Mouse (Mus musculus) gastrocnemius, postnatal 25 days (tissue): ENCODE results near the gene Kirrel3. TPM values are rescaled to one million over a fixed set of nuclear protein-coding genes. Genes with fewer than 3 reads are reported as not detected.

Experiments
- DNase-seq: peaks from one replicate; pipeline ENCODE4 v3.0.0; 2022
- total RNA-seq, 2 experiments: library from RNA; stranded (reverse); gene quantifications; 1 replicate in 1 of 2; 2 replicates in 1 of 2; pipeline ENCODE4 v1.2.3; 2021

Kirrel3 gene
- total RNA-seq, 2 experiments from 2014 or later = 0.59 to 1.1 TPM

DNA sequence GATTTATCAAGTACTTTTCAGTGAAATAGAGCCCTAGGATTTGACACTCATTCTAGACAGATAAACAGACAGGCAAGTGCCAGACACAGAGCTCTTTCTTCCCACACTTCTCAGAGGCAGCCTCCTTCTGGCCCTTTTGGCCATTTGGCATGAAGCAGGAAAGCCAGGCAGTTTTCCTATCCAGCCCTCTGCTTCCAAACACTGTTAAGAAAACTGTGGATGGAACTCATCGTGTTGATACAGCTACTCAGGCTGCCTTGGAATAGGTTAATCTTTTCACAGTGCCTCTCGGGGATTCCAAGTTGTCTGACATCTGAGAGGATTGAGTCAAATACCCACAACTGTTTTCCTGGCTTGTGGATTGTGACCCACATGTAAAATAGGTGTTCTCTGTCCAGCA, 401.5 kb downstream of the Kirrel3 start:
- no peak for DNase-seq

DNA sequence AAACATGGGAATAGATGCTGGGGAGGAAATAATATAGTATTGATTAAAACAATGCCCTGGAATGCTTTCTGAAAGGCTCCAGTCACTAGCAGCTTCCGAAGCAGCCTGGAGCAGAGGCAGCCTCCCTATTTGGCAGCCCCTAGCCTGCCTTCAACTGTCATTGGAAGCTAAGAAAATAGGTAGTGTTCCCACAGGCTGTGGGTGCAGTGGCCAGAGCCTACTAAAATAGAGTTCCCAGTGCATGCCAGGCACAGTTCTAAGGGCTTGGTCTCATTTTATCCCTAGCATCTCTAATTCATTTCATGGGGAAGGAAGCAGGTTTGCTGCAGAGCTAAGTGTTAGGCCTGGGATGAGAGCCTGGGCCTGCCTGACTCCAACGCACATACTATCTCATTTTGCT, 402.6 kb downstream of the Kirrel3 start:
- DNase-seq = no peak

DNA sequence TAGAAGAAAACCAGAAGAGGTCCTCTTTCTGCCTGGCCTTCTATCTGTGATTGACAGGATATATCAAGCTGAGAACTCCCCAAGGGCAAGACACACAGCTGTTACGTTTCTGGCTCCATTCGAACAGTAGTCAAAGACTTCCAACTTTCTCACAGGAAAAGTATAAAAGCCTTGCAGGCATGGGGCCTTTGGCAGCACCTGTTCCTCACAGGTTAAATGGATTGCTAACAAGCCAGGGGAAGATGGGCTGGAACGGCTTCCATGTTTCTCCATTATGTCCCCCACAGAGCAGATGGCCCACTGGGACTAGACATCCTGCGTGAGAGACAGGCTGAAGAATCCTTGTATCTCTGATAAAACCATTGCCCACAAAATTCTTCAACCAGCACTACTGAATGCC, 415.5 kb downstream of the Kirrel3 start:
- DNase-seq = no peak

DNA sequence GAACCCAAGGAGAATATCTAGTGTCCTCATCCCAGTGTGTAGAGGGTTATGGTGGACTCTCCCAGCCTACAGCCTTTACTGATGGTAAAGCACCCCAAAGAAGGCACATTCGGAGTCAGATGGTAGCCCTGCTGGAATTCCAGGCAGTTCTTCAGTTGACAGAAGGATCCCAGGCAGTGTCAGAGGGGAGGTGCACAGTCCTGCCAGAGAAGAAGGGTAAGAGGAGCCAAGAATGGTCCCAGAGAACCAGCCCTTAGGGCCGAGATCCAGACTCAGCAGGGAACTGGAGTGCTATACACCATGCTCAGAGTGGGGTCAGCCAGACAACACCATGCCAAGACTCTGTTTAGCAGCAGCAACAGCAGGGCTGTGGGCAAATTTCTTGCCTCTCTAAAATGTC, 416.2 kb downstream of the Kirrel3 start:
- DNase-seq = no peak

DNA sequence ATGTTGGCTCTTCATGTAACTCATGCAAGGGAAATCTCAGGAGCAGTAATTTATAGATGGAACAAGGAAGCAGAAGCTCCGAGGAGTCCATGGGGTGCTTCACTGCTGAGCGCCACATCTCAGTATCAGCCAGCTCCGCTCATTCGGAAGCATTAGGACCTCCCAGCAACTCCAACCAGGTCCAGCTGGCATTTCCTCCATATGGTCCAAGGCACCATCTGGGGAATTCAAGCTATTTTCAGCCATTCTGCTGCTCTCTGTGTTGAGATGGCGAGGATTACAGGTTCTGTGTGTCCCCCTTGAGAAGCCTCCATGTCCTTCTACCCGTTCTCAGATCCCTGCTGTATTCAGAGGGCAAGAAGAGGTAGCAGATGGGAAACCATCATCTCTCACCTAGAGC, 419.5 kb downstream of the Kirrel3 start:
- DNase-seq = no peak

DNA sequence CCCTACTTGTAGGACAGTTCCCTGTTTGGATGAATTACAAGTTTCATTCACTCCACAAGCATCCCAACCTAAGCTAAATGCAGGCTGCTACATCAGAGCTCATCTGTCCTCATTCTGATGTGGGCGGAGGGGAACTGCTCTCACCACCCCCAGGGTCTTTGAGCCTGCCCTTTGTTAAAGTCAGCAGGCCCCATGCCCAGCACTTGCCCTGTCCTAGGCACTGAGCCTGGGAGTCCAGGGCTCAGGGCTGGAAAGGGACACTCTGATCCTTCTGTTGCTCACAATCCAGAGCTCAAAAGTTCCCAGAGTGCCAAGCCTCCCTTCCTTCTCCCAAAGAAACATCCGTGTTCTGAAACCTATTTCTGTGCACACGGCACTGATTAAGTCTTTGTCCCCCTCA, 422.3 kb downstream of the Kirrel3 start:
- no peak for DNase-seq

DNA sequence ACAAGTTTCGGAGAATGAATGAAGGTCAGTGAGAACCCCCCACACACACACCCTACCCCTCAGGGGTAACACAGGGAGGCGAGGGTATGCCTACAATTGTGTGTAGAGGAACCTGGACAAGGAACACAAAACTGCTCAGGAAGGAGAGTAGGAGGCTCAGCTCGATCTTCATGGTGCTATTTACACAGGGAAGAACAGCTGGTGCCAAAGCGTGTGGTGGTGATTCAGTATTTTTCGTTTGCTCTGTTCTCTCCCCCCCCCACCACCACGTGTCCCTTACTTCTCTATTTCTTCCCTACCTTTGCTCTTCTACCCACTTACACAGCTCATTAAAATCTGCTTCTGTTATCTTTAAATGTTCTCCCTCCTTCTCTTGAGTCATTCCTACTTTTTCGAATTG, 426.1 kb downstream of the Kirrel3 start:
- no peak for DNase-seq

DNA sequence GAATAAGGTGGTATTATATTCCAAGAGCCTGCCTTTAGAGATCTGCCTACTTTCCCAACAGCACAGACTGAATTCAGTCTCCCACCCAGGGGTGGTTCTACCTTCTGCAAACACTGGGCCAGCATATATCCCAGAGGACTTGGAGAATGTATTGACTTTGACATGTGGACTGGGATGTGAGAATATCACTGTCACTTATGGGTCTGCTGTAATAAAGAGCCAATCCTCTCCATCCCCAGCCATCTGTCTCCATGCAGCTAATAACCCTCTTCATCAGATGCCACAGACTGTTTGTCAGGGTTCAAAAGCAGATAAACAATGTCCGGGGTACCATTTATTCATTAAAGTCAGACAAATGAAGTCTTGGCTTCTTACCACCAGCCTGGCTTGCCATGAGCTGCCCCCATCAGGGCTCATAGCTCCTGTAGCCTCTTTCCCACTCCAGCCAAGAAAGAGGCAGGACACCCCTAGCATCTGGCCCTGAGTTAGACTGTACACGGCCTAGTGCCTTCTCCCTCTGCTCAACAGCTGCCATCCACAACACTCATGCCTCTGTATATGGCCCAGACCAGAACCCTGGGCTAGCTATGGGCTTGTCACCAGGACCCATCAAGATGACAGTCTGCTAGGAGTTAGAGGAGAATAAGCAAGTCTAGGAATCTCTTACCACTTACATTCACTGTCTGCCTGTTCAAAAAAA, 426.7 kb downstream of the Kirrel3 start:
- DNase-seq = no peak

DNA sequence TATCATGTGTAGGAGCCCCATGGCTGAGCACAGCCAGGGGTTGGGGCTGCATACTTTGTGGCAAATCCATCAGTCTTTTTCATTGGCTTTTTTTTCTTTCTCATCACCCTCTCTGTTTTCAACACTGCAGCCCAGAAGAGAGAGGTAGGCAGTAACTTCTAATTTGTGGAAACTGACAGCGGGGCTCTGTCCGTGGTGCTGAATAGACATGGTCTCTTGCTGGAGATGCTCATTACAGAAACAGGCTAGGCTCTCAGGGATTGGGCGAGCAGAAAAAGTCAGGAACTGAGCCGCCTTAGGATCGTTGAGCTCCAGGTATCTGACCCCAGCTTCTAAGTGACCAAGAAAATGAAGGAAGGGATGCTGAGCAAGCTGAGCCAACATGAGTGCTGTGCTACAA, 427.3 kb downstream of the Kirrel3 start:
- DNase-seq = no peak

DNA sequence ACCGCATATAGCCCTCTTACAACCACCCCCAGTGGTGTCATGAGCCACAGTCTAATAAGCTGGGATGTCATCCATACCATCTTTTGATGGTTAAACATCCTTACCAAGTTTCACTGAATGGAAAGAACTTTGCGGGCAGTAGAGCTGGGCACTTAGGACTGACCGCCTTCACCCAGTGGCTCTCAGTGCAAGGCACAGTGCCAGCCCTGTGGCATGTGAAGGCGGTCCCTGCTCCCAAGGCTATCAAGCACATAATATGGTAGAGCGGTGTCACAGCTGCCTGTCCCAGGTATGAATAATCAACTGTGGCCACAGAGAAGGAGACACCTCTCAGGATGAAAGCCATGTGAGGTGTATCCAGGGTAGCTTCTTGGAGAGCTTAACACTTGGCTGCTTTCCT, 433.3 kb downstream of the Kirrel3 start:
- DNase-seq = no peak

DNA sequence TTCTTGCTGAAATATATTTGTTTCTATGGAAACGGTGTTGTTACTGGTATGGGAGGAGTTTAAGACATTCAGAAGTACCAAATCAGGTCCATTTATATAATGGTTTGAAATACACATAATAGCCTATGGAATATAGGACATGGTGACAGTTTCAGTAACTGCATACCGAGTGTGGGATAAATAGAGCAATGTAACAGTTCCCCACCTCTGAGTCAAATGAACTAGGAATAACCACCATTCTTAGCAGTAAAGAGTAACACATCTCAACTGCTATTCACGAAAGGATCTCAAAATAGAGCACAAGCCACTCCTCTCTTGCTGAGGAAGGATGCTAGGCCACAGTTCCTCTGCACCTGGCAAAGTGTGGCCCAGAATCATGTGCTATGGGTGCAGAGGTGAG, 434.4 kb downstream of the Kirrel3 start:
- no peak for DNase-seq

DNA sequence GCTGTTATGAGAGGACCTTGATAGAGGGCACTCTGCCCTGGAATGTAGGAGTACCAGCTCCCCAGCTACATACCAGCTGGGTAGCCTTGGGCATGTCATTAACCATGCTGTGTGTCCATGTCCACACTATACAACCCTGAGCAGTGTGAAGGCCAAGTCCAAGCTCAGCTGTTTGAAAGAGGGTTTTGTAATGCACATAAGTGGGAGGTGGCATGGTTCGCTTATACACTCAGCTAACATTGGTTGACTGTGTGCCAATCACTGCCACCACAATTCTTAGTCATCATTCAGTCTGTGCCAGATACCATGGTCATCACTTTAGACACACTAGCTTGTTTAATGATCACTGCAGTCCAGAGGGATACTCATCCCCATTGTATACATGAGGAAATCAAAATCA, 436.2 kb downstream of the Kirrel3 start:
- DNase-seq = no peak

DNA sequence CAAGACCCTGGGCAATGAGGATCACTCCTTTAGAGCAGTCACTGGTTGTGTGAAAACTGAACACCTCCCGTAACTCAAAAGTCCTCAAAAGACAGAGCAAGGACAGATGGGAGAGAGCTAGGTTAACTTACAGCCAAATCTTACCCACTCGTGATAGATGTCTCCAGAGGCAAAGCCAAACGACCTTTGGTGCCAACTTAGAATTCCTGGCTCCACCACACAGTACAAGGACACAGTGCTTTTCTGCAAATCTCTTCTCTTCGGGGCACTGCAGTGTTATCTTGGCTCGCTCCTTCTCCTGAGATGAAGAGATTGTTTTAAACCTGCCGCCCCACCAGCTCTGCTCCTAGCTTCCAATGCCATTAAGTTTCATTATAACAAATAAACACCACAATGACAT, 437.0 kb downstream of the Kirrel3 start:
- DNase-seq = no peak

DNA sequence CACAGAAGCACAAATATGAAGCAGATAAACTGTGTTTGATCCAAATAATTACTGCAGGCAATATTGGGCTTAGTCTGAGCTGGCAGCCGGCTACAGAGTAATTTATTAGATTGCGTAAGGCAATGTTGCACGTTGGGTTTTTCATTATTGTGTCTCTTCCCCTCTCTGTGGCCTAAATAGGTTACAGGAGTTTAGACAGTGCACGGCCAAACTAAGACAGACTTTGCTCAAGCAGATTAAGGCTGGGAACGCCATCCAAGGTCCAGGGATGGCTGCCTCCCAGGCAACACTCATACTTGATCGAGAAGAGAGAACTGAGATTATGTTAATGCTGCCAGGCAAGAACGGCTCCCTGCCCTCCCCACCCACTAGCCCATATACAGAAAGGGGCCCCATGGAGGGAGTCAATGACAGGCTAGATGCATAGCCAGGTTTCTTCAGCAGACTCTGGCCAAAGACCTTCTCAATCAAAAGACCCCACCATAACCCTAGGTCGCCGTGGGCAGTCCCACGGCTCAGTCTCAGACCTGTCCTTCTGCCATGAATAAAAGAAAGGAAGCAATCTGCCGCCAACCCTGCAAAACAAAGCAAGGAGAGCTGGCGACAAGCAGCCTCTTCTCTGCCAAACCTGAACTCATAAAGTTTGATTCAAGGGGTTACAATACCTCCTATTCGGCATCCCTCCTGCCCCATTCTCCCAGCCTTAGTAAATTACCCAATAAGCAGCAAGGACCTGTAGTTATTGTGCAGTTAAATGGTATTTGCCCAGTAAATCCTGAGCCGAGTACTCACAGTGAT, 437.6 kb downstream of the Kirrel3 start:
- DNase-seq = no peak

DNA sequence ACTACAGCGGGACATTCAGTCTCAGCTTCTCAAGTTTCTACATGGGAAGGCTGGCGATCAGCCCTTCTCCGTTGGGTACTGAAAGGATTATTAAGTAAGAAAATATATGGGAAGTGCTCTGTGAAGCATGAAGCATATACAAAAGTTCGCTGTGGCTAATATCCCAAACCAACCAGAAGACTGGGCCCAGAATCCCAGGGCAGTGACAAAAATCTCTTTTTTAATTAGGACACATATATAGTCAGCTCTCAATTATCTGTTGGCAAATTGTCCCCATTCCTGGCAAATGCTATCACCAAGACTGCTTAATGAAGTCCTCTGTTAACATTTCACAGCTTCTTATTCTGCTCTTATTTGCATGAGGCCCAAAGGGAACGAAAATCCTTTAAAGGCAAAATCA, 439.9 kb downstream of the Kirrel3 start:
- no peak for DNase-seq

DNA sequence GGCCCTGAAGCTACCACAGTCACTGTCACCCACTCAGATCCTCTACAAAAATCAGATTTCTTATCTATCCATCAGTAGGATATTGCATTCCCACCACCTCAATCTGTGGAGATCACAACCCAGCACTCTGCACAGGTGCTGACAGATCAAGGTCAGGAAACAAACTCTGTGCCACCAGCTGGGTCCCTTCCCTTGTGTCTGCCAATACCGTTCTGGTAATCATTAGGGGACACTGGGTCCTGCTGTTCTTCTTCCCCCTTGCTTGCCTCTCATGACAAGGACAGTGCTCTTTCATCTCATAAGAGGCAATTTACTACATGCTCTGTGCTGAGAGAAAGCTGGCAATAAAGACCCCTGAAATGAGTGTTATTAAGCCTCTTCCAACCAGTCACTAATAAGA, 444.7 kb downstream of the Kirrel3 start:
- DNase-seq = no peak

DNA sequence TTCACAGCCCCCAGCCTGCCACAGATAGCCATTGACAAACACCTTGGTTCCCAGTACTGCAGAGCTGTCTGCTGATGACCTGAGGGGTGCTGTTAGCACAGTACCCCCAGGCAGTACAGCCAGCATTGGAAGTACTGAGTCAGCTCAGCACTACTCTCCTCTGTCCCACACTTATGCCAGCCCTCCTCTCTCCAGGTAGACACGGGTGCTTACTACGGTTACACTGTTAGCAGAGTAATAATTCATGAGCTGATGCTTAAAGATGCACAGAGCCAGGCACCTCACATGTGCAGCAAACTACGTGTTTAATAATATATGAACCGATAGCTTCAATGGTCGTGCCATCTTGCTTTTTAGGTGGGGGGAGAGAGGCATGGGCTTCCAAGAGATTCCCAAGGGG, 452.4 kb downstream of the Kirrel3 start:
- no peak for DNase-seq

DNA sequence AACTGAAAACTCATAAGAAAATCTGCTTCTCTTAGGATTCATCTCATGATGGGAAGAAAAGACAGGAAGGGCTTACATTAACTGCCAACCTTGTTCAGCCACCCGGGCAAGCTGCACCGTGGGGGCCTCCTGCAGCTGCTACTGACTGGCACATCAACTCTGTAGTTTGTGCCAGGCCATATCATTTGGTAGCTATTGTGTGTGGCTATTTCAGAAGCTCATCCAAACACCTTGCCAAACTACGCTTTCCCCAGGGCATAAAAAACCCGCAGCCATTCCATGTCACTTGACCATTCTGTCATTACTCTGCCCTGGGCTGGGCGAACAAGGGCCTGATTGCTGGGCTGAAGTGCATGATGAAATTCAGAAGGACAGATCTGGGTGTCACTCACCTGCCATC, 453.9 kb downstream of the Kirrel3 start:
- DNase-seq = no peak

DNA sequence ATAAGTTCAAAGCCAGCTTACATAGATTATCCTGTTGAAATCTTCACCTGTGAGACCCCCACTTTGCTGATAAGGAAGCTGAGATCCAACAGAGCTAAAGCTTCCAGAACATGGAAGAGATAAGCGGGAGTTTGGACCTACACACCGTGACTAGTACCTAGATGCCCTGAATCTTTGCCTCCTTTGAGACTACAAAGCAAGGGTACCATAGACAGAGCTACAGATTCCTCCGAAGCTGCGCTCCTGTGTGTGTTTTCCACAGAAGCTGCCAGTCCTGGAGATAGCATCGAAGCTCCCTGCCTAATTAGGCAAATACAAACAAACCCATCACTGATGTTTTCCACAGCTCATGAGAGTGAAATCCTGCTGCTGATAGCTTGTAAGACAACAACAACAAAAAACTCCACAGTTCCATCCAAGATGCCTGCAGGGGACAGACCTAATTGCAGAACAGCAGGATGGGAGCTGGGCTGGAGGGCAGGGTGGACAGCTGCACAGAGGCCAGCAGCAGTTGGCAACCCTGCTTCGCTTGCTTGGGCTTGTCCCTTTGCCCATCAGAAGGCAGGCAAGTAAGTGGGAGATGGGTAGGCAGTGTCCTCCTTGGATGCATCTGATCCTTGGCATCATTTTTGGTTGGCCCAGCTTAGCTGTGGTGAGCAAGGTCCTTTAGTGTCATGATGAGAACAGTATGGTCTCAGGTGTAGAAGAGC, 456.6 kb downstream of the Kirrel3 start:
- DNase-seq = no peak

DNA sequence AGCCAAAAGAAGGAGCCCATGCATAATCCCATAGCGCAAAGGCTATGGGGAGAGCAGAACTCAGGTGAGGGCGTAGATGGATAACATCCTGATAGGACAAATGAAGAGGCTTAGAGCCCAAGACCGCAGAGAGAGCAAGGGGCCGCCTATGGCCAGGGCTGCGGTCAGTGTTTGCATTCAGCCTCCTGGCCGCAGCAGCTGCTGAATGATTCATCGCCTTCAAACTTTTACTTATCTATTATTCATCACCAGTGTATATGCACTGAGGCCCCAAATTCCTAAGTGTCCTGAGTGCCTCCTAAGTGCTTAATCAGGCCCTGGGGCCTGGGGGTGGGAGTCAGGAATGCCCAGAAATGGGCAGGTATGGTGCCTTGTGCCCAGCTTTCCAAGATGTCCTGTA, 457.3 kb downstream of the Kirrel3 start:
- no peak for DNase-seq

DNA sequence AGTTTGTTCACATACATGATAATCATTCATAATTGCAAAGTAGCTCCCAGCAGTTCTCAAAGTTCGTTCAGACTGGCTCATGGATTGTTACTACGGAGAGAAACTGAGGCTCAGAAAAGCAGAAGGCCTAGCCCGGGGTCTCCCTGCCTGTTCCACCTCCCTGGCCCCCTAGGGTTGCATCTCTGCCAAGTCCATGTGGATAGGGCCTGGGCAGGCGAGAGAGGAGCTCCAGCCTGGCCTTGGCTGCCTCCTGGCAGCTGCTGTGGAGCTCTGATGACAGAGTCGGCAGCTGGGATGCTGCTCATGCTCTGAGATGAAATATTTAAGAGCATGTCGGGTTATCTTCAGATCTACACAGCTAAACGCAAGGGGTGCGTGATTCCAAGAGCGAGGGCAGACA, 459.6 kb downstream of the Kirrel3 start:
- DNase-seq = no peak

DNA sequence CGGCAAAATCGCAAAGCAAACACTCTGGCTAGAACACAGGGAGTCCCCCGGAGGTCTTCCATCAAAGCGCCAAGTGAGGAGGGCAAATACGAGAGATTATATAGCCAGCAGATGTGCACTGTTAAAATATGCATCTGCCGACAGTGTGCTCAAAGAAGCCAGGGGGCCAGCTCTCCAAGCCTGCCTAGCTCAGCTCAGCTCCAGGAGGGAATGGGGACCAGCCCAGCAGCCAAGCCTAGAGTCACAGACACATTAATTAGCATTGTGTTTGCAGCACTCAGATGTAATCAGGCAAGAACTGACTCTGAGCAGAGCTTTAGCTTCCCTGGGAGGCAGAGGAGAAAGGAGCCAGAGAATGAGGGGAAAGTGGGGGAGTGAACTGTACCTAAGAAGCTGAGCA, 461.6 kb downstream of the Kirrel3 start:
- no peak for DNase-seq

DNA sequence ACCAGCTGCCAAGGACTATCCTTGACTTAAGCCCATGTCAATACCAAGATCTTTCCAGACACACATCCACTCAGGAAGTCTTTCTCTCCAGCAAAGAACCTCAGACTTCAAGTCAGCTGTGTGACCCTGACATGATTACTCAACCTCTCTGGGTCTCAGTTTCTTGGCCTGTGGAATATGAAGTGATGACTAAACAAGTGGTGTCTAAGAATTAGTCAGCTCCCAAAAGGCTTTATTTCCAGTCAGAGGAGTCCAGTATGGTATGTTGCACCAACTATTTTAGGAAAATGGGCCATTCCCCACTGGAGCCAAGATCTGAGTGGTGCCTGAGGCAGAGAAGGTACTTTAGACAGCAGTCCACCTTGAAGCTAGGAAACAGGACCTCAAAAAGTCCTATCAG, 462.0 kb downstream of the Kirrel3 start:
- no peak for DNase-seq
